Mouse (Mus musculus) retina, postnatal 1 day (tissue): ENCODE measurements around the gene Trim63.
"Not testable (repeated sequence)": the region's sequence is repeated elsewhere in the genome, so short reads cannot be mapped to it uniquely, and the experiment has no call there.

ENCODE experiments used
- DNase-seq: peaks from one replicate; pipeline ENCODE4 v3.0.0-alpha.2; 2012

The Trim63 gene

GRCm38 (mm10) chr4:134314876-134315275 lies at the start of gene Trim63:
Trim63 (plus strand) TSS chr4:134315120.
- DNase-seq, result no peak

GRCm38 (mm10) chr4:134265860-134266585 lies 48.9 kb upstream of the Trim63 start:
- no peak for DNase-seq

GRCm38 (mm10) chr4:134268102-134268655 lies 46.7 kb upstream of the Trim63 start:
- DNase-seq, result no peak

GRCm38 (mm10) chr4:134269622-134270021 lies 45.3 kb upstream of the Trim63 start:
- DNase-seq, result not testable (repeated sequence)

- DNase-seq, result no peak
Measured at GRCm38 (mm10) chr4:134271979-134272378, 42.9 kb upstream of the Trim63 start.

- DNase-seq, result no peak
Measured at GRCm38 (mm10) chr4:134272731-134273416, 42.0 kb upstream of the Trim63 start.

- DNase-seq, result no peak
Measured at GRCm38 (mm10) chr4:134273417-134274345, 41.2 kb upstream of the Trim63 start.

GRCm38 (mm10) chr4:134284942-134285341 lies 30.0 kb upstream of the Trim63 start:
- no peak for DNase-seq

- DNase-seq, result no peak
Measured at GRCm38 (mm10) chr4:134286226-134287167, 28.4 kb upstream of the Trim63 start.

- peak; percentile 95 for DNase-seq
Measured at GRCm38 (mm10) chr4:134287168-134287564, 27.8 kb upstream of the Trim63 start.

GRCm38 (mm10) chr4:134287575-134288025 lies 27.3 kb upstream of the Trim63 start, which contains the start of gene Pdik1l:
Pdik1l (minus strand) TSS chr4:134287895.
- peak; percentile 93 for DNase-seq

GRCm38 (mm10) chr4:134288397-134289256 lies 26.3 kb upstream of the Trim63 start:
- no peak for DNase-seq

- DNase-seq, result peak; percentile 83
Measured at GRCm38 (mm10) chr4:134292067-134292466, 22.9 kb upstream of the Trim63 start.

GRCm38 (mm10) chr4:134293061-134293691 lies 21.7 kb upstream of the Trim63 start:
- no peak for DNase-seq

- no peak for DNase-seq
Measured at GRCm38 (mm10) chr4:134293692-134294163, 21.2 kb upstream of the Trim63 start.

GRCm38 (mm10) chr4:134296096-134296495 lies 18.8 kb upstream of the Trim63 start:
- not testable (repeated sequence) for DNase-seq

- no peak for DNase-seq
Measured at GRCm38 (mm10) chr4:134296523-134296922, 18.4 kb upstream of the Trim63 start.

GRCm38 (mm10) chr4:134297369-134297768 lies 17.6 kb upstream of the Trim63 start:
- DNase-seq, result no peak

GRCm38 (mm10) chr4:134298626-134299497 lies 16.1 kb upstream of the Trim63 start:
- no peak for DNase-seq
